Mouse (Mus musculus) heart, embryonic 14.5 days (tissue): ENCODE measurements at regions not wholly inside any gene's neighbourhood (a gene's known extent, or its start where the extent isn't known, plus 50 kb on each side); places are given as distances from the start of the nearest gene placed in this dataset.

Experiments used
- ATAC-seq: fragments of 200-750 bp; cut with Nextera tagmentation; 2 replicates; pipeline ENCODE4 v1.8.0; 2017; ENCODE audit warnings: low read depth, moderate TSS enrichment; ENCODE audit not compliant: insufficient number of reproducible peaks, insufficient read depth, low FRiP score
- H3K27ac ChIP-seq, 2 experiments: fragments of 200-500 bp in 1 of 2; fragments of 300-500 bp in 1 of 2; sonication (generic) in 1 of 2; replicated peaks in 1 of 2; 2 replicates each; pipeline ENCODE4 v1.5.1; 2012 to 2014; ENCODE audit warnings: low read depth in 2 of 2, low read length in 2 of 2, control low read depth in 1 of 2, mild to moderate bottlenecking in 1 of 2, mixed read lengths in 1 of 2; ENCODE audit not compliant: control insufficient read depth in 1 of 2, insufficient read depth in 1 of 2
- H3K27me3 ChIP-seq: fragments of 300-500 bp; sonication (generic); 2 replicates; pipeline ENCODE4 v1.6.1; 2014; ENCODE audit warnings: mild to moderate bottlenecking, low read length, control low read depth; ENCODE audit not compliant: control insufficient read depth, insufficient read depth
- H3K36me3 ChIP-seq: fragments of 300-500 bp; sonication (generic); 2 replicates; pipeline ENCODE4 v1.6.1; 2014; ENCODE audit warnings: mild to moderate bottlenecking, control low read depth, low read length, mixed read lengths; ENCODE audit not compliant: control insufficient read depth, insufficient read depth
- H3K4me1 ChIP-seq, 2 experiments: fragments of 200-500 bp in 1 of 2; fragments of 300-500 bp in 1 of 2; sonication (generic) in 1 of 2; 2 replicates each; pipeline ENCODE4 v1.6.1; 2012 to 2014; ENCODE audit warnings: low read length in 2 of 2, control low read depth in 1 of 2, mixed read lengths in 1 of 2; ENCODE audit not compliant: control insufficient read depth in 2 of 2, insufficient read depth in 2 of 2
- H3K4me2 ChIP-seq: fragments of 300-500 bp; sonication (generic); 2 replicates; pipeline ENCODE4 v1.6.1; 2014; ENCODE audit warnings: mild to moderate bottlenecking, low read length
- H3K4me3 ChIP-seq, 2 experiments: fragments of 200-500 bp in 1 of 2; fragments of 300-500 bp in 1 of 2; sonication (generic) in 1 of 2; 2 replicates each; pipeline ENCODE4 v1.5.1; 2012 to 2014; ENCODE audit warnings: low read length in 2 of 2, mild to moderate bottlenecking in 2 of 2, control low read depth in 1 of 2, low read depth in 1 of 2, moderate library complexity in 1 of 2; ENCODE audit not compliant: control insufficient read depth in 1 of 2, insufficient read depth in 1 of 2
- H3K9ac ChIP-seq: fragments of 300-500 bp; sonication (generic); 2 replicates; pipeline ENCODE4 v1.6.1; 2014; ENCODE audit warnings: mild to moderate bottlenecking, low read length
- H3K9me3 ChIP-seq: fragments of 300-500 bp; sonication (generic); 2 replicates; pipeline ENCODE4 v1.6.1; 2016; ENCODE audit warnings: low read length, control low read depth; ENCODE audit not compliant: control insufficient read depth
- WGBS: fragments of 180-500 bp; shearing (Covaris S2); extraction: QIAGEN DNeasy Blood & Tissue Kit; methylation state at CpG from one replicate; pipeline ENCODE4 v1.1.7; 2014; 5-methylcytosine and 5-hydroxymethylcytosine counted together

- Histone ChIP-seq H3K36me3 (no peaks in the 10 kb centered on the region), H3K27me3 (peaks cover 4% of the 10 kb centered on the region; the same call in 1 of the 2 replicates), H3K4me2 (no peak overlapping the region), H3K9me3 (no peaks in the 10 kb centered on the region), H3K9ac (no peak overlapping the region), H3K4me1 (no peaks in the 10 kb centered on the region), H3K27ac (no peak overlapping the region), H3K4me3 (no peak overlapping the region)
- WGBS = 14% methylated on average over 1 of the region's 1 CpGs
- ATAC-seq = no peak
Measured at GRCm38 (mm10) chr14:104033606-104034005, 189.4 kb upstream of the Ednrb start.

- Histone ChIP-seq H3K27ac (no peak overlapping the region), H3K4me1 (no peaks in the 10 kb centered on the region), H3K4me3 (no peak overlapping the region), H3K9ac (no peak overlapping the region), H3K4me2 (no peak overlapping the region), H3K27me3 (no peaks in the 10 kb centered on the region), H3K9me3 (no peaks in the 10 kb centered on the region), H3K36me3 (no peaks in the 10 kb centered on the region)
- 57% methylated on average over 11 of the region's 11 CpGs for WGBS
- ATAC-seq = no peak
Measured at GRCm38 (mm10) chr14:104030784-104031470, 186.7 kb upstream of the Ednrb start.

- H3K4me3 ChIP-seq = no peak overlapping the region
- no peaks in the 10 kb centered on the region for H3K36me3 ChIP-seq
- H3K9ac ChIP-seq = no peak overlapping the region
- H3K9me3 ChIP-seq = no peaks in the 10 kb centered on the region
- H3K27me3 ChIP-seq = no peaks in the 10 kb centered on the region
- no peak for ATAC-seq
- no peak overlapping the region for H3K27ac ChIP-seq
- 42% methylated on average over 20 of the region's 20 CpGs for WGBS
- H3K4me1 ChIP-seq = no peaks in the 10 kb centered on the region
- H3K4me2 ChIP-seq = no peak overlapping the region
Measured at GRCm38 (mm10) chr14:104029668-104030530, 185.7 kb upstream of the Ednrb start.

GRCm38 (mm10) chr14:104027900-104028285 is 183.7 kb upstream of the Ednrb start:
- Histone ChIP-seq H3K4me1 (no peaks in the 10 kb centered on the region), H3K4me3 (no peak overlapping the region), H3K27ac (no peak overlapping the region), H3K9me3 (no peaks in the 10 kb centered on the region), H3K4me2 (no peak overlapping the region), H3K36me3 (no peaks in the 10 kb centered on the region), H3K27me3 (no peaks in the 10 kb centered on the region), H3K9ac (no peak overlapping the region)
- ATAC-seq = no peak
- 84% methylated on average over 8 of the region's 8 CpGs for WGBS

- ATAC-seq = no peak
- H3K4me3 ChIP-seq = 0 out of 4 replicates have a peak overlapping the region, but pooled peaks of 1 of the 2 experiments have one; percentile 5
Measured at GRCm38 (mm10) chr14:104027077-104027899, 183.1 kb upstream of the Ednrb start.

GRCm38 (mm10) chr14:104008538-104008937 is 164.3 kb upstream of the Ednrb start:
- no peak overlapping the region for H3K27ac ChIP-seq
- no peaks in the 10 kb centered on the region for H3K4me1 ChIP-seq
- no peak overlapping the region for H3K4me3 ChIP-seq
- no peak for ATAC-seq
- H3K9me3 ChIP-seq = no peaks in the 10 kb centered on the region
- H3K27me3 ChIP-seq = no peaks in the 10 kb centered on the region
- WGBS = 83% methylated on average over 1 of the region's 1 CpGs
- H3K4me2 ChIP-seq = no peak overlapping the region
- no peak overlapping the region for H3K9ac ChIP-seq
- no peaks in the 10 kb centered on the region for H3K36me3 ChIP-seq

More at GRCm38 (mm10) chr14:104027077-104027899, 183.1 kb upstream of the Ednrb start:
- no peaks in the 10 kb centered on the region for H3K27me3 ChIP-seq
- no peak overlapping the region for H3K27ac ChIP-seq
- H3K9me3 ChIP-seq = no peaks in the 10 kb centered on the region
- no peaks in the 10 kb centered on the region for H3K36me3 ChIP-seq
- H3K4me1 ChIP-seq = no peaks in the 10 kb centered on the region
- 21% methylated on average over 17 of the region's 17 CpGs for WGBS
- H3K9ac ChIP-seq = peak overlapping the region; percentile 48
- H3K4me2 ChIP-seq = peak overlapping the region; percentile 53

- Histone ChIP-seq H3K4me2 (no peak overlapping the region), H3K27ac (no peak overlapping the region), H3K9ac (no peak overlapping the region), H3K4me1 (no peaks in the 10 kb centered on the region), H3K36me3 (no peaks in the 10 kb centered on the region), H3K9me3 (no peaks in the 10 kb centered on the region), H3K4me3 (no peak overlapping the region), H3K27me3 (no peaks in the 10 kb centered on the region)
- ATAC-seq = no peak
- 79% methylated on average over 4 of the region's 4 CpGs for WGBS
Measured at GRCm38 (mm10) chr14:104006426-104006825, 162.2 kb upstream of the Ednrb start.
